Mouse (Mus musculus): ENCODE measurements around the gene Mical3. TPM values are rescaled to one million over a fixed set of nuclear protein-coding genes. Genes with fewer than 3 reads are reported as not detected.

Gene Mical3
- total RNA-seq, 2 experiments from 2014 or later = 114 to 124 TPM

DNA sequence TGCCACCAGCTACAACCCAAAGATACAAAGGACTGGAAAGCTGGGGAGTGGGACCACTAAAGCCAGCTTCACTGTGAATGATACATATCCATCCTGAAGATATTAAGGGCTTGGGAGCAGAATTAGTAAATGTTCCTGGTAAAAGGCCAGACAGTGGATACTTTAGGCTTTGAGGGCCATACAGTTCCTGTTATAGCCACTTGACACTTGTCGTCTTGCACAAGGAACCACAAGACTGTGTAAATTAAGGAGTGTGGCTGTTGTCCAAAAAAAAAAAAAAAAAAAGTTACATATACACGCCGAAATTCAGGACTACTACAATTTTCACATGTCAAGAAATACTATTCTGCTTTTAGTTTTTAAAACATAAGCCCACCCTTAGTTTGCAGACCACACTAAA is 17.6 kb upstream of the Mical3 start:
- DNase-seq = no peak
- intact Hi-C loops (cut with DNase I) = no loop called here

DNA sequence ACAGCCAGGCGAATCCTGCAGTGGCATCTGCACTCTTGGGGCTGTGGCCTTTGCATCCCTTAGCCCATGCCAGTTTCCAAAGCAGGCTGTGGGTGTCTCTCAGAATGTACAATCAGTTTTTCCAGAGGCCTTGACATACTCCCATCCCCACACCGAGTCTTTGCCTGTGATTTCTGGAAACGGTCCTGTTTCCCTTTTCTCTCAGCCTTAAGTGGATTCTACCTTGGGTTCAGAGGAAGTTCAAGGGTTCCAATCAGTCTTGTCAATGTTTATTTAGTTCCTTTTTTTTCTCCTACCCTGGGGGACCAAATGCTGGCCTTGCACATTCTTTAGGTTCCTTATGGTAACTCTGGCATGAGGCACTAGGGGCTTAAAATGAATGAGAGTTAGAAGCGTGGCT is 16.0 kb upstream of the Mical3 start:
- no peak for DNase-seq
- intact Hi-C loops (cut with DNase I) = no loop called here

DNA sequence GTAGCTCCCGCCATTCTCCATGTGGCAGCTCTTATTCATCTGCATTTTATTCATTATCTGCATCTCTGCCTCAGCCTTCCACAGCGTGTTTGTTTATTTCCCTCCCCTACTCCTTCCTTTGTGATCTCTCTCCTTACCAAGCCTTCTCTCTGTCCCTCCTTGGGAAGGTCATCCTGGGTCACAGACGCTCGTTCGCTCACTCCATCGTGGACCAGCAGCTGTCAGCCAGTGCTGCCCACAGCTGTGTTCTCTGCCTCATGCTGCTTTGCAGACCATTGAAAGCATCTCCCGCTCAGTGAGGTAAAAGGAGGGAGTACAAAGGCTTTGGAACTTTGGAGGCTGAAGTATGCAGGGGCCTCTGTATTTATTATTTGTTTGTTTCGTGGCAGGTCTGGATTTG is 15.1 kb upstream of the Mical3 start:
- DNase-seq = no peak
- intact Hi-C loops (cut with DNase I) = no loop called here

DNA sequence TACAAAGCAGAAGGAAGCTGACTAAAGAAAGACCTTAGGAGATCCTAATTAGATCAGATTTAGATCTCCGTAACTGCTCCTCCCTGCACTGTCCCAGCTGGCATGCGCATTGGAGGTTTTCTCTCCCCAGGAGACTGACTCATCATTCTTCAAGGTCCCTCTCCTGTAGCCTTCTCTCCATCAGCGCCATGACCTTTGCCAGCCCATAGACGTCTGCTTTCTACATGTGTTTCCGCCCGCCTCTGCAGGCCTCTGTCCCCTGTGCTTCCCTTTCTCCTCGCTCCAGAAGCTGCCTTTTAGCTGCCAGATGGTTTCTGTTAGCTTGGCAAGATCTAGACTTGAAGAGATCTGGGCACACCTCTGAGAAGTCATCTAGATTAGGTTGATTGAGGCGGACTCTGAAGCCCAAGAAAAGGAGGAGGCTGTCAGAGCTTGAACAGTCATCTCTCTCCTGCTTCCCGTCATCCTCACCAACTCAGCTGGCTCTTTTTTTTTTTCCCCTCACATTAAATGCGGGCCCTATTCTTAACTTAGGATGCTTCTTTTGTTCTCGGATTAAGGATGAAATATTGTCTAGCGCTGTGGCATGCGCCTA is 14.3 kb upstream of the Mical3 start:
- intact Hi-C loops (cut with DNase I) = no loop called here
- no peak for DNase-seq

DNA sequence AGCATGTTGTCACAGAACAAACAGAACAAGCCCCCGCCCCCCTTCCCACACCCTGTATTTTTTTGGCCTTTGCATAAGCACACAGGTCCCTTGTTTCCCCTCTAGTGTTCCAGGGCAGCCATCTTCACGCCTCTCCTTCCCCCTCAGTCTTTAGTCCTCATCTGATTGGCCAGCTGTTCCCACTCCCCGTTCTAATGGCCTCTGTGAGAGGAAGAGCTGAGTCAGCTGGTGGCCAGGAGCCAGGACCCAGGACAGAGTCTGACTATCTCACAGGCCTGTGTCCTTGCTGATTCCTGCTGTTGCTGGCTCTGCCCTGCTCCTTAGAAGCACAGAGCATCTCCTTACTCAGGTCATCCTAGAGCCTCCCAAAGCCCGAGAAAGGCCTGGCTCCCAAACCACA is 13.3 kb upstream of the Mical3 start:
- DNase-seq = peak; percentile 75 to 77
- intact Hi-C loops (cut with DNase I) = no loop called here

DNA sequence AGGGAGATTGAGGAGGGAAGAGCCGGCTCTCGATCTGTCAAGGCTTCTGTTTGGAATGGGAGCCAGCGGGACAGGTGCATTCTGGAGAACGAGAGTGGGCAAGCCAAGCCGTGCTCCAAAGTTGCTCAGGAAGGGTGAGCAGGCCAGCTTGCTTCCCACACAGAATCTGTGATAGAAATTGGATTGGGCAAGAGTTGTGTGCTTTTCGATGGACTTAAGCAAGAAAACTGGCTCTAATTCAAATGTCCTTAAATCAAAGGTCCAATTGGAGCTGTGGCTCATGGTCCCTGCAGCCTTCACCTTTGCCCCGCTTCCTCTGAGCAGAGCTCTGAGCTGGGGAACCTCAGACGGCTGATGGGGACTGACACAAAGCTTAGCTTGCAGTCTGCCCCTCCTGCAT is 12.6 kb upstream of the Mical3 start:
- DNase-seq = peak in 1 of 2 experiments; percentile 27
- intact Hi-C loops (cut with DNase I) = no loop called here

DNA sequence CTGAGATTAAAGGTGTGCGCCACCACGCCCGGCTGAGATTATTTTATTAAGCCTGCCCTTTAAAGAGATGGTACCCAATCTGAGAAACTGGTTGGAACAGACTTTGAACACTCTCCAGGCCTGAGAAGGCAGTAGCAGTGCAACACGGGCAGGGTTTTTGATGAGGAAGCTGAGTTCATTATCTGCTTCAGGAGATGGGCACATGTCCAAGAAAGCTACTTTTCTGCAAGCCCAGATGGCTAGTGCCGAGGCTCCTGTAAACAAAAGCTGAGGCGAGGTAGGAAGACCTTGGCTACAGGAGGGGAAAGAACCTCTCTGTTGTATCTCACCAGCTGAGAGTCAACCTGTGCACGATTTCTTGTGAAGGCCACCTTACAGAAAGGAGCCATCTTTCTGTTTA is 11.5 kb upstream of the Mical3 start:
- intact Hi-C loops (cut with DNase I) = no loop called here
- no peak for DNase-seq

DNA sequence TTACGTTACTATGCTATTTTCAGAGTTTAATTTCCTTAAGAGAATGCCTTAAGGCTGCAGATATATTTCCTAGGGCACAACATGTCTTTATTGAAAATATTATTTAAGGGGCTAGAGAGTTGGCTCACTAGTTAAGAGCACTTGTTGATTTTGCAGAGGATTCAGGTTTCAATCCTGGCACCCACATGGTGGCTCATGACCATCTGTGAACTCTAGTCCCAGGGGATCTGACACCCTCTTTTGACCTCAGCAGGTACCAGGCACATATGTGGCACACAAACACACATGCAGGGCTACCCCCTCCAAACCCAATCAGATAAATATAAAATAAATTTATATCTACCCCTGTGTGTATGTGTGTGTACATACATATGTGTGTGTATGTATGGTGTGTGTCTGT is 8.5 kb upstream of the Mical3 start:
- no peak for DNase-seq
- intact Hi-C loops (cut with DNase I) = no loop called here

DNA sequence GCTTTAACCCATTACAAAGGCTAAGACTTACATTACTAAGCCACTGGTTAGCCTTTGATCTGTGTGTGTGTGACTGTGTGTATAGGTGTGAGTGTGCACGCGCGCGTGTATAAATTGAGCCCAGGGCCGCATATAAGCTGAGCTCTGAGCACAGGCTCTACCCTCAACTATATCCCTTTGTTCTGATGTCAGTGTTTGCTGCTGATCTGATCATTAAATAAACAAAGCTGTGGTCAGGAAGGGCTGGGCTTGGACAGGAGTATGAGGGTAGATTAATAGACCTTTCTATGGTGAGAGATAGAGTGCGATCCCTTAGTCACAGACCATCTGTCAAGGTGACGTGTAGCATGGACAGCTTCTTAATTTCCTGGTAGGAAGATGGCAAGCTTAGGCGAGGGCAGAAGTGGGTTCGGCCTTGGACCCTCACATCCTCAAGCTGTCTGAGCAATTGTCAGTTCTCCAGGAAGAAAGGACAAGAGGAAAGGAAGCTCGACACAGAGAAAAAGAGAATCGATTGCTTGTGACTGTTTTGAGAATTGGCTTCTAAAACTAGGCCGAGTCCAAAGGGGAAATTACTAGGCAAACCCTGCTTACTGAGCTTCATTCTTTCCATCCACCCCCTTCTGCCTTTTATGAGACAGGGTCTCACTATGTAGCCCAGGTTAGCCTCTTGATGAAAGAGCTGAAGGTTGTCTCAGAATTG is 7.7 kb upstream of the Mical3 start:
- intact Hi-C loops (cut with DNase I) = no loop called here
- DNase-seq = no peak

DNA sequence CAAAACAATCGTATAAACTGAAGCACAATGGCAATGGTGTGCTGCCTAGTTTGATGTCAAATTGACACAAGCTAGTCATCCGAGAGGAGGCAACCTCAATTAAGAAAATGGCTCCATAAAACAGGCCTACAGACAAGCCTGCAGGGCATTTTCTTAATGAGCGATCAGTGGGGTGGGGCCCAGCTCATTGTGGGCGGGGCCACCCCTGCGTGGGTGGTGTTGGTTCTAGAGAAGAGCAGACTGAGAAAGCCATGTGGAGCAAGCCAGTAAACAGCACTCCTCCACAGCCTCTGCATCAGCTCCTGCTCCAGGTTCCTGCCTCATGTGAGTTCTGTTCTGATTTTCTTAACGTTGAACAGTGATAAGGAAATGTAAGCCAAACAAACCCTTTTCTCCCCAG is 6.4 kb upstream of the Mical3 start:
- intact Hi-C loops (cut with DNase I) = no loop called here

DNA sequence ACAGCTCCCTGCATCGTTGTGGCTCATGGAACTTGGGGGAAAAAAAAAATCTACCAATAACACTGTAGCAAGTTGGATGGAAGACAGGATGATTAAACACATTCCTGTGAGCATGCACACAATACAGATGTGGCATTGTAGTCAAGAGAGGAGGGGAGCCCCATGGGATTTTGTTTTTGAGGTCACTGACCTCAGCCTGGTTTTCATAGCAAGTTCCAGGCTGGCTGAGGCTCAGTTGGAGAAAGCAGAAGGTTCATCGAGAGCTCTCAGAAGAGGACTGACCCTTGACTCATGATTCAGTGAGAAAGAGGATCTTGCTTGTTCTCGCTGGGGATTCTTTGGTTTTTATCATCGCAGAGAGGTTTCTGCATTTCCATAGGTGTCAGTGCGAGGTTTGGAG is 4.1 kb upstream of the Mical3 start:
- DNase-seq = no peak
- intact Hi-C loops (cut with DNase I) = loop anchor here (5.0 kb wide), 1 partner anchor 233 kb away; no protein-coding TSS in a partner anchor

More for the DNA sequence above, 6.4 kb upstream of the Mical3 start:
- DNase-seq = no peak

DNA sequence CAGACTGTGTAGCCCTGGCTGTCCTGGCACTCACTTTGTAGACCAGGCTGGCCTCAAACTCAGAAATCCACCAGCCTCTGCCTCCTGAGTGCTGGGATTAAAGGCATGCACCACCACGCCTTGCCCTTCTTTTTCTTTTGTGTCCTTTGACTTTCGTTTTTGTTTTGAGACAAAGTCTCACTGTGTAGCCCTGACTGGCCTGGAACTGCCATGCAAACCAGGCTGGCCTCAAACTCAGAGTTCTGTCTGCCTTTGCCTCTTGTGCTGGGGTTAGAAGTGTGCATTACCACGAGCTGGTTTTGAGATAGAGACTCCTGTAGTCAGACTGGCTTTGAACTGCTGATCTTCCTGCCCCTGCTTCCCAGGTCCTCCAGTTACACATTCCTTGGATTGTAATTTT is 3.5 kb upstream of the Mical3 start:
- no peak for DNase-seq
- intact Hi-C loops (cut with DNase I) = loop anchor here (5.0 kb wide), 1 partner anchor 232 kb away; no protein-coding TSS in a partner anchor

DNA sequence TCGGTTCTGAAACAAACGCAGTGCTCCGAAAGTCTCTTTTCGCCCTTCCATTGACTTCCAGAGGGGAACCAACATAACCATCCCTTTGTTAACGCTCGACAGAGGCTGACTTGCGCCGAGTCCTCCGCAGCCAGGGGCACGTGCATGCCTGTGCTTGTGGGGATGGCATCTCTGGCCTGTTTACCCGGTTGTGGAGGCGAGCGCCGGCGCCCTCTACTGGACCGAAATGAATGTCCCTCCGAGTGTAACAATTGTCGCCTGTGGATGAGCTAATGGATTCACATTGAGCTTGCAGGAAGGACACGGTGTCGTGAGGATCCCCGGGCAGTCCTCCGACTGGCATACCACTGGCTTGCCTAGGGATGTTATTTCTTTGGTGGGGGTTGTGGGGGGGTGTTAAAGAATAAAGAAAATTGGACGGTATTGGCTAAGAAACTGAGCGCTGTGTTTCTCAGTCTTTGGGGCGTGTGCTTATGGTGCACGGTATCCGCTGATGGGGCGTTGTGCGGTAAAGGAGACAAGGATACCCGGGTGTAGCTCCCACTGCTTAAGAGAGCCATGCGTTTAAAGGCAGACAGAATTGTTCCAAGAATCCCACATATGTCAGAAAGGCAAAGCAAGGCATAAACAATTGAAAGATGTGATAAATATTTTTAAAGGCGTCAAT is 627 bp downstream of the Mical3 start:
- peak; percentile 86 to 87 for DNase-seq
- intact Hi-C loops (cut with DNase I) = loop anchor here (1.0 to 5.0 kb wide), 5 partner anchors 41 to 228 kb away; no protein-coding TSS in a partner anchor

DNA sequence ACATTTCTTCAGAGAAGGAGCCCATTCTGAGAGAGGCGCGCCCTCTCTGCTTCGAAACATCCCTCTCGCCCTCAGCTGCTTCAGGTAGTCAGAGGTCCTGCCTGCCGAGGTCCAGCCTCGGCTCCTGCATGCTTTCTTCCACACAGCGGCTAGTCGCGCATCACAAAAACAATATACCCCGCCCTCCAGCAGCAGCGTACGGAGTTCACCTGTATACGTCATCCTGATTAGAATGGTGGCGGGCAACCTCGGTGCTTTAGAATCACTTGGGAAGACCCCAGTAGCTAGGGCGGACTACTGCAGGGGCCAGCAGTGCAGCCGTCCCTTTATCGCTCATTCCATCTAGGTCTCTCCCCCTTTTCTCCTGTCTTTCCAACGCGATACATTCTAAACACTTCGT is 1.3 kb downstream of the Mical3 start:
- no peak for DNase-seq
- intact Hi-C loops (cut with DNase I) = no loop called here

DNA sequence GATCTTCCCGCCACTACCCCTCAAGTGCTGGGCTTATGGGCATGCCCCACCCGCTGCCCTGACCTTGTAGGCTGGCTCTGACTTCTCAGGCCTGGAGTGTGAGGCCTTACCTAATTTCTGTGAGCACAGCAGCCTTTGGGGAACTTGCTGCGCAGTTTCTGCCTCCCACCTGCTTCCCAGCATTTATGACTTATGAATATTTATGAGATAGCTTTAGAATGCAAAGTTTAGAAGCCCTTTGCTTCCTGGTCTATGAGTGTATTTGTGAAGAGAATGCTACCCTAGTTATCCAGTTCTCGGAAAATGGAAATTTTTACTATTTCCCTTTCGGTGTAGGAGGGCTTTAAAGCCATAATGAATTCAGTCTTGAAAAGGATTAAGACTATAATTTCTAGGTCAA is 2.1 kb downstream of the Mical3 start:
- intact Hi-C loops (cut with DNase I) = no loop called here
- DNase-seq = no peak

DNA sequence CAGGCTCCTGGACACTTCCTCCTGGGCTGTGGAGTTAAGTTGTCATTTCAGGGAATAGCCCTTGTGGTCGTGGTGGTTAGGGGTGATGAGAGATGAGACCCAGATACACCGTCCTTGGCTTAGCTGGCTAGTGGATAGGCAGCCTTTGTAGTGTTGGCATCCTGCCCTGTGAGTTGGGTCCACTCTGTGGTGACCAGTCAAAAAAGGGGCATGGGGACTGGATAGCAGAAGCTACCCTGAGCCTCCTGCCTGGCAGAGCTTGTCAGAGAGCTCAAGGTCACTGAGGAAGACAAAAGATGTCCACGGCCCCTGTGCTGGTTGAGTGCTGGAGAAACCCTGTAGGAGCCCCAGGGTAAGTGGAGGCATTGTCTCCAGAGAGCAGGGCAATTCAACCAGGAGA is 3.1 kb downstream of the Mical3 start:
- intact Hi-C loops (cut with DNase I) = no loop called here
- DNase-seq = no peak

DNA sequence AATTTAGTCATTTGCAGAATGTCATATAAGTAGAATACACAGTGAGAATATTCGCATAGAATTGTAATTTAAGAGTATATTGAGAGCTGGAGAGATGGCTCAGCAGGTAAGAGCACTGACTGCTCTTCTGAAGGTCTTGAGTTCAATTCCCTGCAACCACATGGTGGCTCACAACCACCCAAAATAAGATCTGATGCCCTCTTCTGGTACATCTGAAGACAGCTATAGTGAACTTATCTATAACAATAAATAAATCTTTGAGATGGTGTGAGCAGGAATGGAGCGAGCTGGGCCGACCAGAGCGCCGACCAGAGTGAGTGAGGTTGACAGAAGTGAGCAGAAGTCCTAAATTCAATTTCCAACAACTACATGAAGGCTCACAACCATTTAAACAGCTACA is 4.6 kb downstream of the Mical3 start:
- intact Hi-C loops (cut with DNase I) = no loop called here
- no peak for DNase-seq

DNA sequence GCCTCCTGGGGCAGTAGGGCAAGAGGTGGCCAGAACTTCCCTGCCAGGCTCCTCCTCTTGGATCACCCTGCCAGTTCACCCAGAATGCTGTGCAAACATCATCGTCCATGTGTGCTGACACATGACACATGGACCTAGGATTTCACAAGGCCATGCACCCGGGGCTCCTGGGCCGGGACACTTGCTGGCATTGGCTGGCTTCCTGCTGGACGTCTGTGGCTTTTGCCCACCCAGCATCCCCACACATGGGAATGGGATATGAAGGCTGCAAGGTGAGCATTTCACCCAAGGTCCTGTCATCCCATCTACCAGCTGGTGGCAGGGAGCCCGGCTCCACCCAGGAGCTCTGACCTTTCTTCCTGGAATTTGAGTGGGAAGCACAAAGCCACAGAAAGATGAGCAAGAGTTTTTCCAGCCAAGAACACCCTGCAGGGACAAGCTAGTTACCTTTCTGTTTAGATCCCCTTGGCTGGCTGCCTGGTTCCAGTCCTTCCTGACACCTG is 8.0 kb downstream of the Mical3 start:
- intact Hi-C loops (cut with DNase I) = no loop called here
- DNase-seq = no peak

DNA sequence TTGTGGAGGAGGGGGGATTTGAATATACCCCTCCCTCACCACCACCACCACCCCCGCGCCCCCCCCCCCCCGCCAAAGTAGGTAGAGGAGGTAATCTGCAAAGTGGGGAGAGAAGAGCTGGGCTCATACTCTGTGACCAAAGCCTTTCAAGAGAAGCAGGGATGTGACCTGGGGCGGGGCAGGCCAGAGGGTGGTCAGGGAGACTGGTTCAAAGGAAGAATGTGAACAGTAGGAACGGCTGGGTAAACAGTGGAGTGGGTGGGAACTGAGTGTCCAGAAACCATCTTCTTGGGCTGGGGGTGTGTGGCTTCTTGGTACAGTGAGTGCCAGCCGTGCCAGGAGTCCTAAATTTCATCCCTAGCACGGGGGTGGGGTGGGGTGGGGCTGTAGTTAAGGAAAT is 10.0 kb downstream of the Mical3 start:
- DNase-seq = no peak
- intact Hi-C loops (cut with DNase I) = no loop called here

DNA sequence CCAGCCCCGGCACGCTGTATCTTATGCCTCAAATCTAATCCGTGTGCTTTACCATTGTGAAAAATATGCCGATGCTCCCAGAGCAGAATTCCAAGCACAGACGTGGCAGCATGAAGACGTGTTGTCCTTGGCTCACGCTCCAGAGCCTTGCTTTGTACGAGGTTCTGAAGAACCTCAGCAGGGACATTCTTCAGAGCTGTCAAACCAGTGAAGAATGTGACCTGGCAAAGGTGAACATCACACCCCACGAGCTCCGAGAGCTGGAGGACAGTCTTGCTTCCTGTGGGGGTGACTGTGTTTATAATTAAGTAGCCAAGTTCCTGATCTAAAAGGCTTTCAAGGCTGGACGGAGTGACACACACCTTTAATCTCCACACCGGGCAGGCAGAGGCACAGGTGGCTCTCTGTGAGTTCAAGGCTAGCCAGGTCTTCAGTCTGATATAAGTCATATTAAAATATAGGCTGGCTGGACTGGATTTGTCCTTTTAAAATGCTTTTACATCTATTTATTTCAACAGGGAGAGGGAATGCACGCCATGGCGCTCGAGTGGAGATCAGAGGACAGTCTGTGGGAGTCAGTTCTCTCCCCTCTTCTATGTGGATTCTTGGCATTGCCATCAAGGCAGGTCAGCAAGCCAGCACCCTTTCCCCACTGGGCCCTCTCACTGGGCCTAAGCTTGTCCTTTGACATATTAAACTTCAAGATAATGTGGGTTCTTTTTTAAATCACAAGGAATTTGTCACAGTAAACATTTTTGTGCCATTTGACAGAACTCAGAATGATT is 12.6 kb downstream of the Mical3 start:
- no peak for DNase-seq
- intact Hi-C loops (cut with DNase I) = no loop called here

DNA sequence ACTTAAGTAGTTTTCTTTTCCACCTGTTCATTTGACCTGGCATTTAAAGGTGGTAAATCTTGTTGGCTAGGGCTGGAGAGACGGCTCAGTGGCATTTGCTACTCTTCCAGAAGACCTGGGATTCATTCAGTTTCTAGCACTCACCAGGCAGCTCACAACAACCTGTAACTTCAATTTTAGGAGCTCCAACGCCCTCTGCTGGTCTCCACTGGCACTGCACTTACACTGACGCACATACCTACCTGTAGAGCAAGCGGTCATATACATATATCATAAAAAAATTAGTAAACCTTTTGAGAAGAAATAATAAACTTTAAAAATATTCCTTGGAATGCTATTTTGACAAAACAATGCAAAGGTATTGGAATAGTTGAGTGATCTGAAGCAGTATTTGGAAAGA is 13.7 kb downstream of the Mical3 start:
- no peak for DNase-seq
- intact Hi-C loops (cut with DNase I) = no loop called here

Data from heart, postnatal 14 days (tissue).